Mouse (Mus musculus) intestine, embryonic 14.5 days (tissue): ENCODE measurements around the gene Fmnl3. TPM values are rescaled to one million over a fixed set of nuclear protein-coding genes. Genes with fewer than 3 reads are reported as not detected.
A peak's percentile ranks its signal among the peaks of the same experiment; 100 is the strongest.

Experiments used
- ATAC-seq: fragments of 200-750 bp; cut with Nextera tagmentation; replicated peaks from 2 replicates; pipeline ENCODE4 v1.8.0; 2017; ENCODE audit warnings: low read depth, moderate number of reproducible peaks, moderate TSS enrichment, moderate library complexity; ENCODE audit not compliant: low FRiP score, low TSS enrichment
- DNase-seq: peaks from one replicate; pipeline ENCODE4 v3.0.0-alpha.2; 2018; ENCODE audit warnings: low spot score
- H3K27ac ChIP-seq: fragments of 300-500 bp; sonication (generic); 2 replicates; pipeline ENCODE4 v1.5.1; 2014; ENCODE audit warnings: low read depth, mild to moderate bottlenecking, control low read depth
- H3K27me3 ChIP-seq: fragments of 300-500 bp; sonication (generic); replicated peaks from 2 replicates; pipeline ENCODE4 v1.6.1; 2014; ENCODE audit warnings: low read length, control low read depth; ENCODE audit not compliant: control insufficient read depth, insufficient read depth
- H3K36me3 ChIP-seq: fragments of 300-500 bp; sonication (generic); 2 replicates; pipeline ENCODE4 v1.6.1; 2014; ENCODE audit warnings: low read length, control low read depth; ENCODE audit not compliant: control insufficient read depth, insufficient read depth
- H3K4me1 ChIP-seq: fragments of 300-500 bp; sonication (generic); replicated peaks from 2 replicates; pipeline ENCODE4 v1.6.1; 2014; ENCODE audit warnings: low read length, control low read depth, mixed read lengths; ENCODE audit not compliant: control insufficient read depth, insufficient read depth
- H3K4me2 ChIP-seq: fragments of 300-500 bp; sonication (generic); 2 replicates; pipeline ENCODE4 v1.6.1; 2014; ENCODE audit warnings: low read length
- H3K4me3 ChIP-seq: fragments of 300-500 bp; sonication (generic); 2 replicates; pipeline ENCODE4 v1.5.1; 2014; ENCODE audit warnings: low read depth, low read length, control low read depth, mixed read lengths
- H3K9ac ChIP-seq: fragments of 300-500 bp; sonication (generic); 2 replicates; pipeline ENCODE4 v1.6.1; 2014; ENCODE audit warnings: mild to moderate bottlenecking, low read length
- H3K9me3 ChIP-seq: fragments of 300-500 bp; sonication (generic); 2 replicates; pipeline ENCODE4 v1.6.1; 2016; ENCODE audit warnings: low read length, control low read depth; ENCODE audit not compliant: control insufficient read depth
- WGBS: fragments of 180-500 bp; shearing (Covaris S2); extraction: QIAGEN DNeasy Blood & Tissue Kit; methylation state at CpG from one replicate; pipeline ENCODE4 v1.1.7; 2014; 5-methylcytosine and 5-hydroxymethylcytosine counted together
- polyA plus RNA-seq: library from polyadenylated mRNA; unstranded; fragments of >200 nt; fragmentation: Nextera tagmentation; extraction: Ambion mirVana; gene quantifications from 2 replicates; pipeline ENCODE4 v1.2.1, GENCODE M21; 2014

The Fmnl3 gene
- polyA plus RNA-seq, 1 experiment from 2014 or later: 15.9 TPM

DNA sequence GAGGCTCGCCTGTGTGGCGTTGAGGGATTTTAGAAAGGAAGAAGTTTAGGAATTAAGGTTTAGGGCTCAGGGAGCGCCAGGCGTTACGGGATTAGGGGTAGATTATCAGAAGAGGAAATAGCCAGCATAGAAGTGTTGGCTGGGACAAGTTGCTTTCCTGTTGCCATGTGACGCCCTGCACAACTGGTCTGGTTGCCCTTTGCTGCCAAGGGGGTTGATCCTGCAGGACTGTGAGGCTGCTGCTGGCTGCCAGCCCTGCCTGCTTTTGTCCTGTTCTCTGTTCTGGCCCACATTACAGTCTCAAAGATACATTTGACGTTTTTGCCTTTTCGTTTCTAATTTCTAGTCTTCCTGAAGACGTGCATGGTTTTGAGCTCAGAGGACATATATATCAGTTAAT is 34.9 kb upstream of the Fmnl3 start:
- Histone ChIP-seq H3K27me3 (no peaks in the 10 kb centered on the region), H3K4me2 (no peak overlapping the region), H3K4me1 (no peaks in the 10 kb centered on the region), H3K4me3 (no peak overlapping the region), H3K36me3 (peaks cover 84% of the 10 kb centered on the region), H3K27ac (no peak overlapping the region), H3K9me3 (no peaks in the 10 kb centered on the region), H3K9ac (no peak overlapping the region)
- ATAC-seq: no peak
- WGBS: 91% methylated on average over 9 of the region's 9 CpGs
- no peak for DNase-seq

DNA sequence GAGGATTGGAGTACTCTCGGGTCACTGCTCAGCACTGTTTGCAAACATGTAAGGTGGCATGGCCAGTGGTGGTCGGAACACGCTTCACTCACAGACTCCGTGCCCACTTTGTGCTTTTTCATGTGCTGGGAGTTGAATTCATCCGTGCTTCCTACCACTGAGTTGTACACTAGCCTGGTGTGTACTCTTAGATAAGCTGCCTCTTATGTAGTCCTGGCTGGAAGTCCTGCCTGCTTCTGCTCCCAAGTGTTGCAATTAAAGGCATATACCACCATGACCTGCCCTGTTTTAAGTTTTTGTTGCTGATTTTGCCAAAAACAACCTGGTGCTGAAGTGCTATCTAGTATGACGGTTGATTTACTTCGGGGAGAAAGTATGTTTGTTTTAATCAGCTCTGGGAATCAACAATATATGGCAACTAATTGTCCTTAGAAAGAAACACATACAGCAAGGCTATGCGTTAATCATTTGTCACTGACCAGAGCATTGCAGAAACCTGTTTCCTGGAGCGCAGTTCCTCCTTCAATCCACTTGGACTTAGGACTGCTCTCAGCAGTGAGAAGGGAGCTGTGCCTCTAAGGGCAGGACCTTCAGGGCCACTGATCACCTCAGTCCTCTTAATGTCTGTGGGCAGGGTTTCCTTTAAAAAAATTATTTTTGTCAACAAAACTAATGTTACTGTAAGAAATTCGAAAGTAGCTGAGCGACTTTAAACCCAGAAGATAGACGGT is 33.0 kb upstream of the Fmnl3 start:
- Histone ChIP-seq H3K27me3 (no peaks in the 10 kb centered on the region), H3K27ac (no peak overlapping the region), H3K36me3 (peaks cover 70% of the 10 kb centered on the region), H3K9me3 (no peaks in the 10 kb centered on the region), H3K4me2 (no peak overlapping the region), H3K4me1 (no peaks in the 10 kb centered on the region), H3K4me3 (no peak overlapping the region), H3K9ac (no peak overlapping the region)
- 0 out of 2 replicates have a peak, but pooled peaks have one; percentile 53 for ATAC-seq
- no peak for DNase-seq
- WGBS: 85% methylated on average over 12 of the region's 12 CpGs

DNA sequence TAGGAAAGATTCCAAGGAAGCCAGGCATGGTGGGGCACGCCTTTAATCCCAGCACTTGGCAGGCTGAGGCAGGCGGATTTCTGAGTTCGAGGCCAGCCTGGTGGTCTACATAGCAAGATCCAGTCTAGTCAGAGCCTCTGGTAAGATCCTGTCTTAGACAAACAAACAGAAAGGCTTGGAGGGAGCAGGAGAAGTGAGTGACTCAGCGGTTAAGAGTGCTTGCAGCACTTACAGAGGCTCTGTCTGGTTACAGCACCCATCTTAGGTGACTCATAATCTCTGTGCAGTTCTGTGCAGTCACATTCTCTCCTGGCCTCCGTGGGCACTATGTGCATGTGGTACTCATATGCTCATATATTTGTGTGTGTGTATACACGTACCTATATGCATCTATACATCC is 30.3 kb upstream of the Fmnl3 start:
- no peak for ATAC-seq
- Histone ChIP-seq H3K9me3 (no peaks in the 10 kb centered on the region), H3K9ac (no peak overlapping the region), H3K4me2 (no peak overlapping the region), H3K36me3 (peaks cover 42% of the 10 kb centered on the region), H3K4me3 (no peak overlapping the region), H3K27ac (no peak overlapping the region), H3K27me3 (no peaks in the 10 kb centered on the region), H3K4me1 (peaks cover 3% of the 10 kb centered on the region)
- WGBS: 82% methylated on average over 6 of the region's 6 CpGs
- no peak for DNase-seq

DNA sequence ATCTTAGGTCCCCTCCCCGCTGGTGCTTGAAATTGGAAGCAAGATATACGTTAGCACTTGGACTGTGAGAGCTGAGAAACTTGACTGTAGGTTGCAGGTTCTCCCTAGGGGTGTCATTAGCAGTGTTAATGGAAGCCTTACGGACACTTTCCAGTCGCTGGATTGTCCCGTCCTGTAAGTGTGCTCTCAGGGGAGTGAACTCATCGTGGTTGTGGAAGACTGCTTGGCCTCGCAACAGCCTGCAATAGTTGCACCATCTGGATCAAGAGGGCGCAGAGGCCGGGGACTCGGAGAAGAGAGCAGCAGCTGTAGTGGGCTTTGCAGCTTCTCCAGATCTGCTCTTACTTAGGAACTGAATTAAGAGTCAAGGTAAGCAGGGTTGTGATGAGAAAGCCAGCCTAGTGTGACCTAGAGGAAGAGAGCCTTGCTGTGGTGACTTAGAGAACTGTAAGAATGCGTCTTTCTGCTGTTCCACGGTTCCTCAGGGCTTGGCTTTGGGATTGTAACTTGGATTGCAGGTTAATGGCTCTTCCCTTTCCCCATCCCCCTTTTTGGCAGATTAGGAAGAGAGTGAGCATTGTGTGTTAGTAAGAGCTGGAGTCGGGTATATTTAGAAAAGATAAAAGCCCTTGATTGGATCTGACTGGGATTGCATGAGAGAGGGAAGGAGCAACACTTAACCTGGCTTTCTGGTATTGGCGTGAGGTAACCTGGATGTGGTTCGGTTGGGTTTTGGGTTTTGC is 29.4 kb upstream of the Fmnl3 start:
- Histone ChIP-seq H3K36me3 (peaks cover 33% of the 10 kb centered on the region), H3K27ac (no peak overlapping the region), H3K9ac (no peak overlapping the region), H3K4me3 (no peak overlapping the region), H3K4me1 (peaks cover 12% of the 10 kb centered on the region), H3K4me2 (no peak overlapping the region), H3K27me3 (no peaks in the 10 kb centered on the region), H3K9me3 (no peaks in the 10 kb centered on the region)
- WGBS: 80% methylated on average over 15 of the region's 15 CpGs
- DNase-seq (no peak), ATAC-seq (no peak)

DNA sequence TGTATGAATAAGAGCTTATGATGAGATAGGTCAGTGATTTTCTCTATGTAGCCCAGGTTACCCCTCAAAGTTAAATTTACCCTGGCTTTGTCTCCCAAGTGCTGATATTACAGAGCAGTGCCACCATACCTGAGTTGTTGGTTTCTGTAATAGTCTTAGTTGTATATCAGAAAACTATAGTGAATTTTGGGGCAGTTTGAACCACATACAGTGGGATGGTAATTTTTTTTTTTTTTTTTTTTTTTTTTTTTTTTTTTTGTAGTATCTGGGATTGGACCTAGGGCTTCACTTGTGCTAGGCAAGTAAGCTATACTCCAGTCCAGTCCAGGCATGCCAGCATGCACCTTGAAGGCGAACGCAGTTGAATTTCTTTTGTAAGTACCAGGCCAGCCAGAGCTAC is 27.3 kb upstream of the Fmnl3 start:
- 93% methylated on average over 2 of the region's 2 CpGs for WGBS
- Histone ChIP-seq H3K4me2 (no peak overlapping the region), H3K9ac (no peak overlapping the region), H3K4me1 (peaks cover 18% of the 10 kb centered on the region), H3K27me3 (no peaks in the 10 kb centered on the region), H3K4me3 (no peak overlapping the region), H3K36me3 (peaks cover 15% of the 10 kb centered on the region), H3K9me3 (no peaks in the 10 kb centered on the region), H3K27ac (no peak overlapping the region)
- DNase-seq (no peak), ATAC-seq (no peak)

DNA sequence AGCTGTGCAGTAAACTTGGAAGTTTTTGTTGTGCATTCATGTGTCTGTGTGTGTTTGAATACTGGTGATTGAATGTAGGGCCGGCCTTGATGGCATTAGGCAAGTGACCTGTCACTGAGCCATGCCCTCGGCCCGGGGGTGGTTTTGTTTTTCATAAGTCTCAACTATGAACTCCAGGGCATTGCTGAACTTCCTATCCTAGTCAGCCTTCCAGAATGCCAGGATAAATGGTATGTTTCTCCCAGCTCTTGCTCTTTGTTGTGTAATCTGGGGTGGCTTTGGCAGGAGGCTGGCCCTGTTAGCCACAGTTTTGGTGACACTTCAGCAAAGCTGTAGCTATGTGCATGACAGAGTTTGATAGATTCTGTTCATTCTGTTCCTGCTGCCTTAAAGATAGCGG is 26.6 kb upstream of the Fmnl3 start:
- DNase-seq: no peak
- peaks cover 10% of the 10 kb centered on the region for H3K36me3 ChIP-seq
- WGBS: 67% methylated on average over 4 of the region's 4 CpGs
- H3K4me1 ChIP-seq: peaks cover 18% of the 10 kb centered on the region
- H3K27me3 ChIP-seq: no peaks in the 10 kb centered on the region
- H3K4me3 ChIP-seq: no peak overlapping the region
- H3K4me2 ChIP-seq: no peak overlapping the region
- H3K9ac ChIP-seq: no peak overlapping the region
- H3K9me3 ChIP-seq: no peaks in the 10 kb centered on the region
- no peak overlapping the region for H3K27ac ChIP-seq
- ATAC-seq: no peak

DNA sequence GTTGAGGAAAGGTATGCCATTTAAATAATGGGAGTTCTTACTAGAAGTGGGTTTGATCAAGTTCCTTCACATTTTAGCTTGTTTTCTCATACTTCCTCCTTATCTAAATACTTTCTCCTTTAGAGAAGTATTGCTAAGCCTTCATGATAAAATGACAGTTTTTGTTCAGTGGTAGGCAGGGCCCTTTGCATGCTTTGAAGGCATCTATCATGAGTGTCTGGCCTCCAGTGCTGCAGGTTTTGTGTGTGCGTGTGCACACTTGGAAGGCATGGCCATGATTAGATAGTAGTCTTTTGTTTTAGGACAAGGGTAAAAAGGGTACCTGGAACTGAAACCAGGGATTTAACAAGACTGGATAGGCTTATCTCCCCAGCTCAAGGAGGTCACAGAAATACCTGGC is 26.2 kb upstream of the Fmnl3 start:
- H3K27me3 ChIP-seq: no peaks in the 10 kb centered on the region
- 64% methylated on average over 1 of the region's 1 CpGs for whole genome bisulfite sequencing
- H3K9me3 ChIP-seq: no peaks in the 10 kb centered on the region
- H3K4me1 ChIP-seq: peaks cover 18% of the 10 kb centered on the region
- no peak overlapping the region for H3K4me2 ChIP-seq
- H3K9ac ChIP-seq: no peak overlapping the region
- H3K27ac ChIP-seq: no peak overlapping the region
- ATAC-seq (no peak), DNase-seq (no peak)
- H3K36me3 ChIP-seq: peaks cover 6% of the 10 kb centered on the region
- no peak overlapping the region for H3K4me3 ChIP-seq

DNA sequence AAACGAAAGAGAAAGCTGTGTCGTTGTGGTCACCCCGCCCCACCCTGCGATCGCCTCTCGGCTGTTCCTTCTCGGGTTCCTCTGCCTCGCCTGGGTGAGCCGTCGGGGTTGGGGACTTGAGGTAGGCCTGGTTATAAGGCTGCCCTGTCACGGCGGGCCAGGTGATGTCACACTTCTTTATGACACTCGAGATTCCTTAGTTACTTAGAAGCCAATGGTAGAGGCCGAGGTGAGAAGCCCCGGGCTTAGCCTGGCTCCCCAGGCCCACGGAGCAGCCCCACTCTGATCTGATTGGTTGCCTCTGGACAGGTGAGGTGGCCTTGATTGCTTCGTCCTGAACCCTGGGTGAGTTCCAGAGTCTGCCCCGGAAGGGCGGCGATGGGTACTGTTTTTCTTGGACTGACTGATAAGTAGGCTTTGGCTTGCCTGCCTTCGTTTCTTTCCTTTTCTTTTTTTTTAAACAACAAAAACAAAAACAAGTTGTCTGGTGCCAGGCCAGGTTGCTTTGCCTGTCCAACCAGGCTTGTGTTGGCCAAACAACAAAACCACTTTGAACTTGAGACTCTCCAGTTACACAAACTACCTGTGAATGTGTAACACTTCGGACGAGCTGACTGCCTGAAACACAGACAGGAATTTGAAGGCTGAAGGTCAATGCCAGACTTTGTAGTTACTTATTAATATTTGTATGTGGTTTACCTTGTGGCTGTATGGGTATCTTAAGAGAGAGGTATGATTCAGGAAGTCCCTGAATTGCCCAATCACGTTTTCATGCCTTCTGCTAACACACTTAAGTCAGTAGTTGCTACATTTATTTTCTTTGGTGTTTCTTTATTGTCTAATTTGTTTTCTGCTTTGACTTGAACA is 23.3 kb upstream of the Fmnl3 start:
- ATAC-seq: peak; percentile 63
- WGBS: 5% methylated on average over 24 of the region's 24 CpGs
- Histone ChIP-seq H3K4me2 (peak overlapping the region; percentile 95), H3K9ac (peak overlapping the region; percentile 90), H3K4me1 (peaks cover 18% of the 10 kb centered on the region), H3K4me3 (peak overlapping the region; percentile 87), H3K27me3 (no peaks in the 10 kb centered on the region), H3K36me3 (no peaks in the 10 kb centered on the region), H3K27ac (peak overlapping the region; percentile 91), H3K9me3 (no peaks in the 10 kb centered on the region)
- DNase-seq: no peak
